Mouse (Mus musculus) layer of hippocampus, adult 8-10 months (tissue): ENCODE data around the gene Popdc2. TPM values are rescaled to one million over a fixed set of nuclear protein-coding genes. Genes with fewer than 3 reads are reported as not detected.

ENCODE experiments used
- DNase-seq, 2 experiments: peaks; one replicate each; pipeline ENCODE4 v3.0.0; 2022; ENCODE audit warnings: low spot score in 2 of 2
- total RNA-seq, 4 experiments: library from RNA; stranded (reverse); gene quantifications; 2 replicates each; pipeline ENCODE4 v1.2.4; 2022

Popdc2 gene
- total RNA-seq, 4 experiments from 2014 or later = 0.31 to 1.3 (median 0.49) TPM

GRCm38 (mm10) chr16:38400311-38400960 is 38.4 kb downstream of the Popdc2 start:
- no peak for DNase-seq

GRCm38 (mm10) chr16:38401468-38401867 is 39.5 kb downstream of the Popdc2 start:
- DNase-seq = no peak

- no peak for DNase-seq
These were observed 41.6 kb downstream of the Popdc2 start for GRCm38 (mm10) chr16:38403639-38404038.

GRCm38 (mm10) chr16:38406293-38406692 is 44.3 kb downstream of the Popdc2 start:
- DNase-seq = no peak

GRCm38 (mm10) chr16:38406708-38407107 is 44.7 kb downstream of the Popdc2 start:
- no peak for DNase-seq

DNA sequence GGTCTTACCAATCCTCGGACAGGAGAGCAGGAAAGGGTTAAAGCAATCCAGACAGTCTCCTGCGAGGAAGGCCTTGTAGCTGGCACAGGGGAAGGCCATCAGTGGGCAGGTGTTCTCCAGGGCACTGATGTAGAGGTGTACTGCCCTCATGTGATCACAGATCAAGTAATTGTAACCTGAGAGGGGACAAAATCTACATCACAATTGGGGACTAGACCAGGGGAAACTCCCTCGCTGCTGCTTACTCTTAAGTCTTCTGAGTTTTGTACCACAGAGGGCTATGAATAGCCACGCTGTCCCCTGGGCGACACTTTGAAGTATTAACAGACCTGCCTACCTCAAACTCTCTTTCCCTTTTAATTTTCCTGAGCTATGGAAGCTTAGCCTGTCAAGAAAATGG is 45.6 kb downstream of the Popdc2 start:
- no peak for DNase-seq

- no peak for DNase-seq
These were observed 46.4 kb downstream of the Popdc2 start for GRCm38 (mm10) chr16:38408416-38408815.

GRCm38 (mm10) chr16:38414953-38415352 is 52.9 kb downstream of the Popdc2 start:
- no peak for DNase-seq

GRCm38 (mm10) chr16:38425374-38425773 is 63.4 kb downstream of the Popdc2 start:
- no peak for DNase-seq

DNA sequence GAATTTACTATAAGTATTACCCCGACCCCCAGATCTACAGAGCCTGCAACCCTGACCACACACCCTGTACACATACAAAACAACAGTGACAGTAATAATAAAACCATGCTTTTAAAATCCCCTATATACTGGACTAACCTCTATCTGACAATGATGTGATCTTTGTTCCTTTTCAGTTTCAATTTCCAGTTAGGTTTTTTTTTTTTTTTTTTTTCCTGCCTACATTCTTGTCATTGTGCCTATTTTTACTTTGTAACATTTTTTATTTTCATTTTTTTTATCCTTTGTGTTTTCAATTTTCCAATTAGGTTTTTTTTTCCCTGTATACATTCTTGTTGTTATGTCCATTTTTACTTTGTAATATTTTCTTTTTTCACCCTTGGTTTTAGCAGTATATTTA is 63.8 kb downstream of the Popdc2 start:
- DNase-seq = no peak

Other genes starting within 250 kb of the Popdc2 start
- not detected for gene Nr1i2, start 67.4 kb upstream of the Popdc2 start, total RNA-seq
- 1 to 10 TPM; 1.3 to 2.0 (median 1.6) TPM for gene Maats1, start 20.1 kb upstream of the Popdc2 start, total RNA-seq
- 100 to 1,000 TPM in 2 of 4 experiments, 10 to 100 TPM in 2; 88.2 to 142 (median 116) TPM for gene Cox17, start 15.2 kb upstream of the Popdc2 start, total RNA-seq
- 1 to 10 TPM in 2 of 4 experiments, not detected in 2; 1.1 to 4.7 TPM for gene Gm21987, start 15.2 kb upstream of the Popdc2 start, total RNA-seq
- 1 to 10 TPM in 2 of 4 experiments, under 1 TPM in 2; 0.72 to 1.8 (median 1.1) TPM for gene Pla1a, start 70.9 kb downstream of the Popdc2 start, total RNA-seq
- gene Adprh, start 90.5 kb downstream of the Popdc2 start, total RNA-seq = 10 to 100 TPM; 53.7 to 56.9 (median 55.4) TPM
- gene Cd80, start 93.4 kb downstream of the Popdc2 start, total RNA-seq = 1 to 10 TPM in 1 of 4 experiments, under 1 TPM in 3; 0.39 to 1.2 (median 0.49) TPM
- gene Timmdc1, start 160.5 kb downstream of the Popdc2 start, total RNA-seq = 10 to 100 TPM; 24.8 to 28.1 (median 27.2) TPM
- gene Poglut1, start 188.0 kb downstream of the Popdc2 start, total RNA-seq = 10 to 100 TPM; 43.7 to 55.5 (median 51.0) TPM
- 10 to 100 TPM; 23.5 to 31.2 (median 28.1) TPM for gene Tmem39a, start 196.5 kb downstream of the Popdc2 start, total RNA-seq